Mouse (Mus musculus): ENCODE measurements around the gene Fkbp6.

Fkbp6 gene

GRCm38 (mm10) chr5:135349862-135350261 is at the start of gene Fkbp6:
Fkbp6 (minus strand) TSS chr5:135350044.
- peak; percentile 64 for DNase-seq (ENCODE audit: low read depth, low spot score)

- no peak for DNase-seq (ENCODE audit: low read depth, low spot score)
Measured at GRCm38 (mm10) chr5:135399382-135399781, 49.5 kb upstream of the Fkbp6 start.

GRCm38 (mm10) chr5:135395826-135396225 is 46.0 kb upstream of the Fkbp6 start:
- DNase-seq (ENCODE audit: low read depth, low spot score) = peak; percentile 79

GRCm38 (mm10) chr5:135394004-135394823 is 44.4 kb upstream of the Fkbp6 start, which contains the start of gene Pom121:
Pom121 (minus strand) TSS chr5:135394546.
- peak; percentile 77 for DNase-seq (ENCODE audit: low read depth, low spot score)

GRCm38 (mm10) chr5:135383771-135384170 is 33.9 kb upstream of the Fkbp6 start:
- peak; percentile 62 for DNase-seq (ENCODE audit: low read depth, low spot score)

GRCm38 (mm10) chr5:135382746-135383145 is 32.9 kb upstream of the Fkbp6 start:
- DNase-seq (ENCODE audit: low read depth, low spot score) = no peak

- DNase-seq (ENCODE audit: low read depth, low spot score) = no peak
Measured at GRCm38 (mm10) chr5:135381356-135381925, 31.6 kb upstream of the Fkbp6 start.

GRCm38 (mm10) chr5:135380681-135381080 is 30.8 kb upstream of the Fkbp6 start:
- DNase-seq (ENCODE audit: low read depth, low spot score) = no peak

- no peak for DNase-seq (ENCODE audit: low read depth, low spot score)
Measured at GRCm38 (mm10) chr5:135376341-135376740, 26.5 kb upstream of the Fkbp6 start.

- DNase-seq (ENCODE audit: low read depth, low spot score) = no peak
Measured at GRCm38 (mm10) chr5:135375167-135375566, 25.3 kb upstream of the Fkbp6 start.

- peak; percentile 64 for DNase-seq (ENCODE audit: low read depth, low spot score)
Measured at GRCm38 (mm10) chr5:135373601-135374000, 23.8 kb upstream of the Fkbp6 start.

GRCm38 (mm10) chr5:135371195-135371594 is 21.4 kb upstream of the Fkbp6 start:
- no peak for DNase-seq (ENCODE audit: low read depth, low spot score)

GRCm38 (mm10) chr5:135369787-135370654 is 20.2 kb upstream of the Fkbp6 start, which contains the start of gene Nsun5:
Nsun5 (plus strand) TSS chr5:135369953.
- DNase-seq (ENCODE audit: low read depth, low spot score) = peak; percentile 96

- DNase-seq (ENCODE audit: low read depth, low spot score) = peak; percentile 61
Measured at GRCm38 (mm10) chr5:135369196-135369595, 19.4 kb upstream of the Fkbp6 start.

GRCm38 (mm10) chr5:135368312-135368711 is 18.5 kb upstream of the Fkbp6 start:
- no peak for DNase-seq (ENCODE audit: low read depth, low spot score)

- no peak for DNase-seq (ENCODE audit: low read depth, low spot score)
Measured at GRCm38 (mm10) chr5:135367841-135368240, 18.0 kb upstream of the Fkbp6 start.

- DNase-seq (ENCODE audit: low read depth, low spot score) = peak; percentile 82
Measured at GRCm38 (mm10) chr5:135363540-135363939, 13.7 kb upstream of the Fkbp6 start.

GRCm38 (mm10) chr5:135362572-135362971 is 12.7 kb upstream of the Fkbp6 start:
- no peak for DNase-seq (ENCODE audit: low read depth, low spot score)

- no peak for DNase-seq (ENCODE audit: low read depth, low spot score)
Measured at GRCm38 (mm10) chr5:135359772-135360171, 9.9 kb upstream of the Fkbp6 start.

- no peak for DNase-seq (ENCODE audit: low read depth, low spot score)
Measured at GRCm38 (mm10) chr5:135357556-135357955, 7.7 kb upstream of the Fkbp6 start.

- no peak for DNase-seq (ENCODE audit: low read depth, low spot score)
Measured at GRCm38 (mm10) chr5:135356090-135356489, 6.2 kb upstream of the Fkbp6 start.

GRCm38 (mm10) chr5:135353564-135353963 is 3.7 kb upstream of the Fkbp6 start:
- DNase-seq (ENCODE audit: low read depth, low spot score) = peak; percentile 85
